Mouse (Mus musculus): ENCODE results near the gene Notum.

Gene Notum

DNA sequence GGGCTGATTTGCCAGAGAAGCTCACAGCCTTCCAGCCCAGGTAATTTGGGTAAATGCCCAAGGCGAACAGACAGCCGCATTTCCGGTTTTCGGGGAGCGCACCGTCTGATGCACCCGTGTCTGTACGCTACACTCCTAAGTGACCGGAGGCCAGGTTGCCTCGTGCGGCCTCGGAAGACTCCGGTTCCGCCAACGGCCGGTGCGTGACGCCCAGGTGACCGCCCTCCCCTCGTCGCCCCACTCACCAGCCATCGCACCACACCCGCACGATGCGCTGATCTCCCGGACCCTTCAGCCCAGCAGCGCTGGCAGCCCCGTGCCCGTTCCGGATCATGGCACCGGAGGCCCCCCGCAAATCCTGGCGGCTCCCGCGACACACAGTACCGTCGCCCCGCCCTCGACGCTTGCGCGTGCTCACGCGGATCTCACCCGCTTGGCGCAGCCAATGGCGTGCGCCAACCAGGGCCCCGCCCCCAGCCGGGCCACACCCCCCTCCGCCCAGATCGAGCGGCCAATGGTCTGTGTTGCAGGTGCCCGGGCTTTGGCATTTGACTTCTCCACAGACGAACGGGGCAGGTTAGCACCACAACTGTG is 43.4 kb downstream of the Notum start, which contains the start of gene Pcyt2:
Gene Pcyt2, minus strand, starts transcription at position 418 of the 594 bp plus-strand sequence.
- DNase-seq (ENCODE audit: low read depth, low spot score) = peak; percentile 96

DNA sequence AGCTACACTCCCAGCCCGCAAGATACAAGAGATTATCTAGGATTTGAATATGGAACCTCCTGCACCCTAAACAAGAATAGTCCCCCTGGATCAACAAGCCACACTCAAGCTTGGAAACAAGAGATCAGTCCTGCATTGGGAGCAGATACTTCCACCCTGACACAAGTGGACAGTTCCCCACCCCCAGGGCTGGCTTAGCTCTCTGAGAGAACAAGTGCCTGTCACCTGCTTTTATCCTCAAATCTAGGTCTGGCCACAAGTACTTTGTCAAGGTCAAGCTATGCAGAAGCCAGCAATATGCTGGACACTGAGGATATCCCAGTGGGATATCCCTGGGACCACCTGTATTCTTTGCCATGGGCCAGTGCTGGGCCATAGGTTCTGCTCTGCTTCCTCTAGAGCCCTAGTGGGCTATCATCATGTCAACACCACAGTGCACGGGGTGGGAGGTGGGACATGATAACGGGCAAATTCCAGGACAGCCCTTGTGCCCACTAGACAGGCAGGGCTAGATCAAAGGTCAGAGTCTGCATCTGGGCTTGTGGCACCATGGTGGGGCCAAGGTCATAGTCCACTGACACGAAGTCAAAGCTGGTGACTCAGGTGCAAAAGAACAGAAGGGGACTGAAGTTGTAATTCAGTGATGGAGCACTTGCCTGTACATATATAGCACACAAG is 44.2 kb downstream of the Notum start:
- DNase-seq (ENCODE audit: low read depth, low spot score) = no peak

DNA sequence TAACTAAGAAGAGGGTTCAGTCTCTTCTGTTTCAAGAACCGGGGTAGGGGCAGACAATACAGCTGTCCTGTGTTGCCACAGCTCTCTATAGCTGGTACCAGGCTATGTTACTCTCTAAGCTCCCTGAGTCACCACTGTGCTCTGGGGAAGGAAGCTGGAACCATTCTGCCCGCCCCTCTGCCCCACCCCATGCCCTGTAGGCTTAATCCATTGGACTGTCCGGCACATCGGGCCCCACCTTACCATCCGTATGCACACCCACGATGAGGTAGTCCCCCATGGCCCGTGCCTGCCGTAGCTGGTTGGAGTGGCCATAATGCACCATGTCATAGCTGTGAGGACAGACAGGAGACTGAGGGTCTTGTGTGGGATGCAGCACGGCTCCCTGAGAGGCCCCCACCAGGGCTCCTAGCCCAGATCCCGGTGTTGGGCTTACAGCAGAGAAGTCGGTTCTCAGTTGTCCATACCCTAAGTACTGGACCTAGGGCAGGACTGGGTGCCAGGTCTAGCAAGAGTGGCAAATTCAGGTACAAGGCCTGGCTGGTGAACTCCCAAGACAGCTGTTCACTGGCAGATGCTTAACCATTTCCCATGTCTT is 45.3 kb downstream of the Notum start:
- no peak for DNase-seq (ENCODE audit: low read depth, low spot score)

GRCm38 (mm10) chr11:120615167-120615566 is 45.8 kb downstream of the Notum start:
- DNase-seq (ENCODE audit: low read depth, low spot score) = no peak

DNA sequence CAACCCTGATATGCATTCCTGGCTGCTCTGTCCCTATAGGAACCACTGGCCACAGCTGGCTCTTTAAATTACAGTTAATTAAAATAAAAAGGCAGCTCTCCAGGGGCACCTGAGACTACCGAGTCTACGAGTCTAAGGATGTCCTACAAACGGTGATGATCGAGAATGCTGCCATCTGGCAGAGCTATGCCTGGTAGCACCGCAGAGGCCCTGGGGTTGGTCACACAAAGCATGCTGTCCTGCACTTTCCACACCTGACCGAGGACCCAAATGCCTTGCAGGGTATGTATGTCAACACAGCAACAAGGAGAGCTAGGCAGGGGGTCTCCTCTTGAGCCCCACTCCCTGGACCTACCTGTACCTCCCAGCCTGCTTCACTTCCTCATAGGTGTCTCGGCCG is 47.0 kb downstream of the Notum start:
- DNase-seq (ENCODE audit: low read depth, low spot score) = no peak

DNA sequence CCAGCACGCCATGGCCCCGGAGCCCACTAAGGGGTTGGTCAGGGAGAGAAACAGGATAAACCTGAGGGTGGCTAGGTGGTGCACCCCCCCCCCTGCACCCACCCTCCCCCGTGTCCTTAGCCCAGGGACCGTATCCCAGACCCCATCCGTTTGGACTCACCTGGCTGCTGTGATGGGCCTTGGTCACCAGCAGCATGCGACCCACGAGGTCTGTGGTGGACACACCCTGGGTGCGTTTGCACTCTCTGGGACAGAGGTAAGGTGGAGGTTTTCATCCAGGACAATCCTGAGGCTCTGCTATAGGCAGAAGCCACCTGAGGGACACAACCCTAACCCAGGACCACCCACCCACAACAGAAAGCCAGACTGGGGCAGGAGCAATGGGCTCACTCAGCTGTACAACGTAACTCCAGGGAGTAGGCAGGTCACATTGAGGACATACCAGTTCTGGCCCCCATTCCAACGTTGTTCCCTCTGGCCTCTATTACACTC is 47.4 kb downstream of the Notum start:
- no peak for DNase-seq (ENCODE audit: low read depth, low spot score)

DNA sequence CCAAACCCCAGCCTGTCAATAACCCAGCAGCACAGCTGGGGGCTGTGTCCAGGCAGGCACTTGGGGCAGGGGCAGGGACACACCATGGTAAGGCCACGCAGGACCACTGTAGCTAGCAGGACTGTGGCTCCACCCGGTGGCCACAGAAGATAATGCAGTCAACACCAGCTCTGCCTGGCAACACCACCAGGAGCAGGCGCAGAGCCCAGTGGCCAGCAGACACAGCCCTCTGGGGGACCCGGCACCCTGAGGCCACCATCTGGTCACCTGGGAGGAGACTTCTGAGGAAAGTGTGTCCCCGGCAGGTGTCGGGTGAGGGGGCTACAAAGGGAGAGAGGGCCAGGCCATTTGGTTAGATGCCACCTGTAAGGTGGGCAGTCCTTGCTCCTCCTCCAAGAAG is 48.2 kb downstream of the Notum start:
- DNase-seq (ENCODE audit: low read depth, low spot score) = peak; percentile 90

GRCm38 (mm10) chr11:120610477-120611046 is 50.4 kb downstream of the Notum start:
- DNase-seq (ENCODE audit: low read depth, low spot score) = no peak

DNA sequence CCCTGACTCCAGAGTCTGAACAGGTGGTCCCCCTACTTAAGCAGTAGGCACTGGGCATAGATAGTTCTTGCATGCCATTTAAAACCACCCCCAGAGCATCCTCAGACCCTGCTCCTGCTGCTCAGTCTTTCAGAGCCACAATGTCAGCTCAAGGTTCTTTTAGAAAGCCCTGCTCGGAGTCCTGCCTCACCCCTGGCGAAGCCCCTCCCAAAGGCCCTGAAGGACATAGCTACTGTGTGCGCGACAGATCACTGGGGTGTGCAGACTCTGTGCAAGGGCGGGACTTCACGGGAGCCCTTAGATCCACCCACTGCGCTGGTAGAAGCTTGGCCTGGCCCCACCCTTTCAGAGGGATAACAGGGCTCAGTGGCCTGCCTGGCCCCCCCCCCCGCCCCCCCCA is 51.7 kb downstream of the Notum start:
- no peak for DNase-seq (ENCODE audit: low read depth, low spot score)

- DNase-seq (ENCODE audit: low read depth, low spot score) = no peak
These were observed 52.5 kb downstream of the Notum start, which contains the start of gene Npb for GRCm38 (mm10) chr11:120608241-120609034. Gene Npb, plus strand, starts transcription at chr11:120608477.

GRCm38 (mm10) chr11:120606764-120607163 is 54.2 kb downstream of the Notum start:
- DNase-seq (ENCODE audit: low read depth, low spot score) = no peak

GRCm38 (mm10) chr11:120605667-120606066 is 55.3 kb downstream of the Notum start:
- DNase-seq (ENCODE audit: low read depth, low spot score) = no peak

All from brain, adult 2 months (tissue).